Mouse (Mus musculus) stomach, postnatal 0 days (tissue): ENCODE data around the gene Dppa2.

Experiments
- CTCF ChIP-seq: IDR thresholded peaks from 2 replicates; pipeline ENCODE4 v1.5.1; 2016; ENCODE audit warnings: antibody characterized with exemption, low read depth, mild to moderate bottlenecking, moderate library complexity
- EP300 ChIP-seq: optimal IDR thresholded peaks from 2 replicates; pipeline ENCODE3; 2016; ENCODE audit warnings: antibody characterized with exemption

DNA sequence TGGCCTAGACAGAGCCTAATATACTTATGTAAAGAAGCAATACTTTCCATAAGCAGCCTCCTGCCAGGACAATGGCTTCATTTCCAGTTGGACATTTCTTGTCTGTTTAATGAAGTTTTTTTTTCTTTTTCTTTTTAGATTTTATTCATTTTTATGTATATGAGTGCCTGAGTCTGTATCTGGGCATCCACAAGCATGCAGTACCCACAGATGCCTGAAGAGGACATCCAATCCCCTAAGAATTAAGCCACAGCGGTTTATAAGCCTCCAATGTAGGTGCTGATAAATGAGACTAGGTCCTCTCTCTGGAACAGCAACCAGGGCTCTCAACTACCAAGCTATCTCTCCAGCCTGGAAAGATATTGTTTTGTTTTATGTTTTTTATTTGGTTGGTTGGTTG lies 40.8 kb upstream of the Dppa2 start:
- no peak for TF ChIP-seq EP300
- TF ChIP-seq CTCF: no peak
